Mouse (Mus musculus) forebrain, embryonic 11.5 days (tissue): ENCODE measurements around the gene Pde11a. TPM values are rescaled to one million over a fixed set of nuclear protein-coding genes. Genes with fewer than 3 reads are reported as not detected.

ENCODE experiments used
- ATAC-seq: fragments of 200-750 bp; cut with Nextera tagmentation; replicated peaks from 2 replicates; pipeline ENCODE4 v1.8.0; 2017; ENCODE audit warnings: moderate TSS enrichment; ENCODE audit not compliant: low FRiP score
- DNase-seq: peaks from one replicate; pipeline ENCODE4 v3.0.0-alpha.2; 2017; ENCODE audit warnings: low spot score
- H3K27ac ChIP-seq: fragments of 300-500 bp; sonication (generic); 2 replicates; pipeline ENCODE4 v1.5.1; 2014; ENCODE audit warnings: low read depth, low read length
- H3K27me3 ChIP-seq: fragments of 300-500 bp; sonication (generic); 2 replicates; pipeline ENCODE4 v1.6.1; 2014; ENCODE audit warnings: mild to moderate bottlenecking, low read length, mixed read lengths; ENCODE audit not compliant: control insufficient read depth, insufficient read depth
- H3K36me3 ChIP-seq: fragments of 300-500 bp; sonication (generic); 2 replicates; pipeline ENCODE4 v1.6.1; 2014; ENCODE audit warnings: mild to moderate bottlenecking, low read length, moderate library complexity, mixed read lengths; ENCODE audit not compliant: control insufficient read depth, insufficient read depth
- H3K4me1 ChIP-seq: fragments of 300-500 bp; sonication (generic); replicated peaks from 2 replicates; pipeline ENCODE4 v1.6.1; 2014; ENCODE audit warnings: low read length, mixed read lengths; ENCODE audit not compliant: control insufficient read depth, insufficient read depth
- H3K4me2 ChIP-seq: fragments of 300-500 bp; sonication (generic); 2 replicates; pipeline ENCODE4 v1.6.1; 2014; ENCODE audit warnings: low read depth, mild to moderate bottlenecking, low read length, moderate library complexity, mixed read lengths; ENCODE audit not compliant: severe bottlenecking
- H3K4me3 ChIP-seq: fragments of 300-500 bp; sonication (generic); 2 replicates; pipeline ENCODE4 v1.5.1; 2014; ENCODE audit warnings: low read depth, low read length
- H3K9ac ChIP-seq: fragments of 300-500 bp; sonication (generic); 2 replicates; pipeline ENCODE4 v1.6.1; 2014; ENCODE audit warnings: low read length
- H3K9me3 ChIP-seq: fragments of 300-500 bp; sonication (generic); 2 replicates; pipeline ENCODE4 v1.6.1; 2016; ENCODE audit warnings: low read length, mixed read lengths; ENCODE audit not compliant: control insufficient read depth
- WGBS: fragments of 180-500 bp; shearing (Covaris S2); extraction: QIAGEN DNeasy Blood & Tissue Kit; methylation state at CpG from one replicate; pipeline ENCODE4 v1.1.7; 2014; 5-methylcytosine and 5-hydroxymethylcytosine counted together
- polyA plus RNA-seq: library from polyadenylated mRNA; unstranded; fragments of >200 nt; fragmentation: Nextera tagmentation; extraction: Ambion mirVana; gene quantifications from 2 replicates; pipeline ENCODE4 v1.2.1, GENCODE M21; 2014

Gene Pde11a
- 0.12 TPM in 1 of 2 replicates, not detected in the other for polyA plus RNA-seq

GRCm38 (mm10) chr2:76338215-76339156 is at the start of gene Pde11a:
Pde11a (minus strand) TSS chr2:76338774.
- no peaks in the 10 kb centered on the region; the same call in 1 of the 2 replicates for H3K27me3 ChIP-seq
- no peak within 1 kb of the TSS for H3K27ac ChIP-seq
- ATAC-seq = peak; percentile 72
- WGBS = 19% methylated on average over 39 of the region's 41 CpGs
- no peaks in the 10 kb centered on the region for H3K9me3 ChIP-seq
- no peaks in the 10 kb centered on the region for H3K36me3 ChIP-seq
- H3K4me1 ChIP-seq = 0 out of 2 replicates have a peak, but pooled peaks cover 3% of the 10 kb centered on the region
- peak within 1 kb of the TSS; percentile 55 for H3K9ac ChIP-seq
- H3K4me2 ChIP-seq = peak within 1 kb of the TSS; percentile 88
- DNase-seq = peak; percentile 66
- peak within 1 kb of the TSS; percentile 35 for H3K4me3 ChIP-seq

DNA sequence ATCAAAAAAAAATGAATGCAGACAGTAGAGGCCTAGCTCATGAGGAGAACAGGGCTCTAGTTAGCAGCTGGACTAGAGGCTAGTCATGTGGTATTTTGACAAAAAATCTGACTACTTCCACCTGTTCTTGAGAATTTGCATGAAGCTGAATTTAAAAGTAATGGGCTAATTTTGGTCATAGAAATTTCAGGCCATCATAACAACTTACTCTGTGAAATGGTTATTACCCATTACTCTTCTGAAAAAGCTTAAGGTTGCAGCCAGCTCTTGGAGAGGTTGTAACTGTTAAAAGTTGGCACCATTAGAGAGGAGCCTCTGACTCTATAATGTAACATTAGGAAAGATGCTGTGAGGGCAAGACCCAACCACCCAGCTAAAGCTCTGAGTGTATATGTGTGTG is 48.0 kb upstream of the Pde11a start:
- no peak for DNase-seq
- ATAC-seq = no peak

DNA sequence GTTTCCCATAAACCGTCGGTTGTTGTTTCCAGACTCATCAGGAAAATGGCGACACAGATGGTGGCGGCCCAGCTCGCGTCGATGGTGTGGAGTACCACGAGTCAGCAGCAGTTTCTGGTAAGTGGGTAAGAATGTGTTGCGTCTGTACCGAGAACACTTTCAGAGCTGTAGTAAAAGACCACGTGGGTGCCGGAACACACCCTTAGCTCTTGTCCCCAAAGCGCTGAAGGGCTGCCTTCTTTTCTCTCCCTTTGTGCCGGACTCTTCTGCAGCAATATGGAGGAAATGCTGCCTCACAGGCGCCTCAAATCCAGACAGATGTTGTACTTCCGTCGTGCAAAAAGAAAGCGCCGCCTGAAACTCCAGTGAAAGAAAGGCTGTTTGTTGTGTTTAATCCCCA is 40.1 kb upstream of the Pde11a start:
- Histone ChIP-seq H3K36me3 (peaks cover 3% of the 10 kb centered on the region), H3K4me3 (no peak overlapping the region), H3K4me2 (no peak overlapping the region), H3K9me3 (no peaks in the 10 kb centered on the region), H3K9ac (no peak overlapping the region), H3K27ac (no peak overlapping the region), H3K4me1 (no peaks in the 10 kb centered on the region), H3K27me3 (no peaks in the 10 kb centered on the region)
- DNase-seq = no peak
- no peak for ATAC-seq
- WGBS = 95% methylated on average over 19 of the region's 19 CpGs

More for the DNA sequence above, 48.0 kb upstream of the Pde11a start:
- Histone ChIP-seq H3K9me3 (no peaks in the 10 kb centered on the region), H3K4me2 (no peak overlapping the region), H3K4me3 (no peak overlapping the region), H3K4me1 (no peaks in the 10 kb centered on the region), H3K9ac (no peak overlapping the region), H3K27me3 (no peaks in the 10 kb centered on the region), H3K36me3 (no peaks in the 10 kb centered on the region), H3K27ac (no peak overlapping the region)

DNA sequence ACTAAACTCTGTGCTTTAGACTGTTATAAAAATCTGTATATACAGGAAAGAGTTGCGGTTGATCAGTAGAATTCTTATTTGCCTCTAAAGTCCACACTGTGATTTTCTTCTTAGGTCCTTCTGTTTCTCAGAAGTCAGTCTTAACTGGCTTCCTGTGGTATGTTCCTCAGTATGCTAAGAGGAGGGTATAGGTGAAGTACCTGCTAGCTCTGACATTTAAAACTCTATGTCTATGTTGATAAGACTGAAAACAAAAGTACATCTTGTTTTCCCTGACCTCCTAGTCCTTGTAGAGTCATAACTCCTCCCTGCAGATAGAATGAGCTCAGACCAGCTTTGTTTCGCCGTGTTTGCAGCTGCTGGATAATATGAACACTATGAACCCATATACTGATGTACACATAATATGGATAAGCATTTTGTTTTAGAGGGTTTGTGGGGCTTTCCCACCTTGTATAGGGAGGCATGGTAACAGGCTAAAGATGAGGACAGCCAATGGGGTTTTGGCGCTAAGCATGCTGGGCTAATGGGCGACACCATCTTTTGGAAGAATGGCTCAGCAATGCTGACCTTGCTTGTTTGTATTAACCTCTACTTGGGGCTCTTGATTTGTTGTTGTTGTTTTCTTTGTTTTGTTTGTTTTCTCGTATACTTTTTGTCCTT is 36.1 kb upstream of the Pde11a start:
- Histone ChIP-seq H3K4me3 (no peak overlapping the region), H3K4me2 (no peak overlapping the region), H3K27ac (no peak overlapping the region), H3K9me3 (no peaks in the 10 kb centered on the region), H3K27me3 (no peaks in the 10 kb centered on the region), H3K36me3 (peaks cover 3% of the 10 kb centered on the region), H3K4me1 (peaks cover 3% of the 10 kb centered on the region; the same call in 1 of the 2 replicates), H3K9ac (no peak overlapping the region)
- ATAC-seq = no peak
- no peak for DNase-seq
- 91% methylated on average over 6 of the region's 6 CpGs for WGBS

DNA sequence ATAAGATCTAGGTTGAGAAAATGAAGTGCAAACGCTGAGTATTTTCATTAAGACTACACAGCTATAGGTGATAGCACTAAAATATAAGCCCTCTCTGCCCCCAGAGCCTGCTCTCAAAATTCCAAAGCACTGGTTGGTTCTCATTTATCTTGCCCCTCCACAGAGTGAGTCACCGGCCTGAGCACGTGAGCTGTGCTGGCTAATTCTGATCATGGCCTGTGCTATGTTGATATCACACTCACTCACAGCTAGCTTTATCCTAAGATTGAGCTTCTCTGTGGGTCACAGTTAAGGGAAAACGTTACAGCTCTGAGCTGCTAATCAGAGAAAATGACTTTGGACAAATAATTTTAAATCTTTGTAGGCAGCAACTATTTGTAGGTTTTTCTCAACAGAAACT is 33.7 kb upstream of the Pde11a start:
- ATAC-seq (no peak), DNase-seq (no peak)
- no peak overlapping the region for H3K27ac ChIP-seq
- H3K4me3 ChIP-seq = no peak overlapping the region
- no peak overlapping the region for H3K9ac ChIP-seq
- WGBS = 90% methylated on average over 4 of the region's 4 CpGs
- no peaks in the 10 kb centered on the region for H3K9me3 ChIP-seq
- H3K4me1 ChIP-seq = peaks cover 3% of the 10 kb centered on the region; the same call in 1 of the 2 replicates
- no peak overlapping the region for H3K4me2 ChIP-seq
- H3K27me3 ChIP-seq = no peaks in the 10 kb centered on the region
- no peaks in the 10 kb centered on the region; the same call in none of the 2 replicates for H3K36me3 ChIP-seq

GRCm38 (mm10) chr2:76370656-76370922 is 32.0 kb upstream of the Pde11a start:
- H3K4me2 ChIP-seq = peak overlapping the region; percentile 72
- H3K9ac ChIP-seq = peak overlapping the region; percentile 90
- ATAC-seq = no peak
- WGBS = 5% methylated on average over 7 of the region's 7 CpGs
- DNase-seq = no peak
- no peaks in the 10 kb centered on the region for H3K27me3 ChIP-seq
- H3K9me3 ChIP-seq = no peaks in the 10 kb centered on the region
- H3K36me3 ChIP-seq = no peaks in the 10 kb centered on the region; the same call in 1 of the 2 replicates
- H3K4me3 ChIP-seq = peak overlapping the region; percentile 94
- H3K27ac ChIP-seq = no peak overlapping the region
- H3K4me1 ChIP-seq = peaks cover 3% of the 10 kb centered on the region; the same call in 1 of the 2 replicates

DNA sequence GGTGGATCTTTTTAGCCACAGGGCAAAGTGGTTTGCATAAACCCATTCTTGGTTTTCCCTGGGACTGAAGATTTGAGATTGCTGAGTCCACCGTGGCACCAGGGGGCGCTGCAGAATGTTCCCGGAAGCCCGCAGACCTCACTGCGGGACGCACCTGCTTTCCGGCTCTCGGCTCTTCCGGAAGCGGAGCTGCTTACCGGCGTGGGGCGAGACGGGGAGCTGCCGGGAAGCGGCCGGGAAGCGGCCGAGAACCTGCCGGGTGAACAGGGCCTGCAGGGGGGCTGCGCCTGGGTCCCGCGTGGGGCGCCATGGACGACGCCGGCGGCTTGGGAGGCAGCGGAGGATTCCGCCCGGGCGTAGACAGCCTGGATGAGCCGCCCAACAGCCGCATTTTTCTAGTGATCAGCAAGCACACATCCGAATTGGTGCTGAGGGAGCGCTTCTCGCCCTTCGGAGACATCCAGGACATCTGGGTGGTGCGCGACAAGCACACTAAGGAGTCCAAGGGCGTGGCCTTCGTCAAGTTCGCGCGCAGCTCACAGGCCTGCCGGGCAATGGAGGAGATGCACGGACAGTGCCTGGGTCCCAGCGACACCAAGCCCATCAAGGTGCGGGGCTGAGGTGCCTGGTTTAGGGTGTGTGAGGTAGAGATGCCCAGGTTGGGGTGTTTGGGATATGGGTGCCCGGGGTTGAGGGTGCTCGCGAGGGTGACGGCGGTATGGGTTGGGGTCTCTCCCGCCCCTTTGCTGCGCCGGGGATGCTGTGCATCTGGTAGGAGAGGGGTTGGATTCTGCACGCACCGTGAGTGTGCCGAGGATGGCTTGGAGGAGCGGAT is 31.5 kb upstream of the Pde11a start, which contains the start of gene Rbm45:
Rbm45 (plus strand) TSS at position 164 of the 835 bp plus-strand sequence.
- no peaks in the 10 kb centered on the region for H3K27me3 ChIP-seq
- H3K9me3 ChIP-seq = no peaks in the 10 kb centered on the region
- H3K4me2 ChIP-seq = peak within 1 kb of the TSS; percentile 72
- WGBS = under 1% methylated on average over 61 of the region's 61 CpGs
- peaks cover 3% of the 10 kb centered on the region; the same call in 1 of the 2 replicates for H3K4me1 ChIP-seq
- peak within 1 kb of the TSS; percentile 94 for H3K4me3 ChIP-seq
- ATAC-seq (peak; percentile 91), DNase-seq (peak; percentile 94)
- H3K27ac ChIP-seq = peak within 1 kb of the TSS; percentile 31; the same call in 1 of the 2 replicates
- H3K36me3 ChIP-seq = no peaks in the 10 kb centered on the region; the same call in 1 of the 2 replicates
- H3K9ac ChIP-seq = peak within 1 kb of the TSS; percentile 90
